Mouse (Mus musculus) cerebellum, adult 2 months (tissue): Measurements from ENCODE around the gene Gm49711.

ENCODE experiments used
- CTCF ChIP-seq: fragments of 200-500 bp; IDR thresholded peaks from 2 replicates; pipeline ENCODE4 v1.5.1; 2011; ENCODE audit warnings: low read depth, mild to moderate bottlenecking, control low read depth, low read length, moderate library complexity, borderline replicate concordance; ENCODE audit not compliant: insufficient read depth
- POLR2A ChIP-seq: fragments of 200-500 bp; IDR thresholded peaks from 2 replicates; pipeline ENCODE4 v1.6.1; 2011; ENCODE audit warnings: low read length, control low read depth, borderline replicate concordance; ENCODE audit not compliant: insufficient read depth

GRCm38 (mm10) chr16:92132511-92132910 lies 74.4 kb downstream of the Gm49711 start:
- TF ChIP-seq POLR2A (no peak), CTCF (no peak)
